ENCODE assay signal across 16 mouse cellular contexts in genomic region chr2:167754929-167755551, GRCm38 (mm10).
DNase-seq lines count a peak whose midpoint lies in the region; ATAC-seq and TF ChIP-seq lines count a peak whose summit lies in the region.
"Had no signal": no experiment of that assay in that cellular context is flagged by ENCODE, and none has a peak within 500 bp of the region (broad histone marks: within the 10 kb centered on the region; RNA-seq: fewer than 3 reads in every experiment).

No protein-coding gene starts in this region.

- no peak overlapping the region for H3K9ac ChIP-seq in forebrain, embryonic 12.5 days
- H3K9ac ChIP-seq in liver, embryonic 12.5 days: no peak overlapping the region
- no peak overlapping the region for H3K9ac ChIP-seq in liver, embryonic 11.5 days (ENCODE audit: low read depth, low read length)
- no peak overlapping the region for H3K9ac ChIP-seq in stomach, postnatal 0 days (ENCODE audit: low read length)
- H3K9ac ChIP-seq: embryonic facial prominence, embryonic 13.5 days; limb, embryonic 12.5 days; lung, embryonic 15.5 days; midbrain, embryonic 12.5 days had no signal

- WGBS in forebrain, embryonic 10.5 days: 88% methylated on average over 22 of the region's 22 CpGs
- 86% methylated on average over 22 of the region's 22 CpGs for WGBS in forebrain, embryonic 12.5 days
- WGBS in liver, embryonic 12.5 days (ENCODE audit: insufficient replicate concordance): 63% methylated on average over 22 of the region's 22 CpGs
- WGBS in liver, embryonic 11.5 days: 69% methylated on average over 22 of the region's 22 CpGs
- WGBS in macrophage (ENCODE audit: missing documents): 80% methylated on average over 21 of the region's 22 CpGs
- 67% methylated on average over 22 of the region's 22 CpGs for WGBS in stomach, postnatal 0 days

- no peak for DNase-seq in forebrain, embryonic 10.5 days (ENCODE audit: extremely low spot score, low spot score)
- DNase-seq in liver, embryonic 11.5 days (ENCODE audit: low spot score): no peak
- peak; percentile 60 for DNase-seq in stomach, postnatal 0 days (ENCODE audit: low spot score)
- no peak for DNase-seq in ovary, postnatal 14 days (ENCODE audit: low spot score)
- DNase-seq in left cerebral cortex, postnatal 36 days (ENCODE audit: low spot score in 2 of 2): no peak
- DNase-seq: cerebellum, adult 11-12 months; kidney, adult 9 months; right cerebral cortex, adult 18-20 months had no signal

- H3K27ac ChIP-seq in forebrain, embryonic 10.5 days: 0 out of 2 replicates have a peak overlapping the region, but pooled peaks have one; percentile 26
- H3K27ac ChIP-seq in forebrain, embryonic 12.5 days: no peak overlapping the region
- H3K27ac ChIP-seq in liver, embryonic 12.5 days: peak overlapping the region; percentile 39; the same call in 1 of the 2 replicates
- no peak overlapping the region for H3K27ac ChIP-seq in liver, embryonic 11.5 days (ENCODE audit: low read depth, low read length)
- H3K27ac ChIP-seq in macrophage: peak overlapping the region; percentile 93
- peak overlapping the region; percentile 40; the same call in 1 of the 2 replicates for H3K27ac ChIP-seq in stomach, postnatal 0 days (replicated peaks)
- H3K27ac ChIP-seq: embryonic facial prominence, embryonic 13.5 days; limb, embryonic 12.5 days; lung, embryonic 15.5 days; midbrain, embryonic 12.5 days had no signal

- TF ChIP-seq CTCF in stomach, postnatal 0 days (IDR thresholded peaks at IDR 0.05; ENCODE audit: low read depth): no peak

- intact Hi-C loops in left cerebral cortex, postnatal 36 days (cut with DNase I): no loop called here

- no peaks in the 10 kb centered on the region for H3K9me3 ChIP-seq in forebrain, embryonic 10.5 days
- H3K9me3 ChIP-seq in forebrain, embryonic 12.5 days: no peaks in the 10 kb centered on the region
- H3K9me3 ChIP-seq in liver, embryonic 12.5 days (replicated peaks): no peaks in the 10 kb centered on the region
- no peaks in the 10 kb centered on the region for H3K9me3 ChIP-seq in liver, embryonic 11.5 days (ENCODE audit: control insufficient read depth, low read length)
- no peaks in the 10 kb centered on the region for H3K9me3 ChIP-seq in stomach, postnatal 0 days (ENCODE audit: control insufficient read depth, low read length)
- H3K9me3 ChIP-seq: embryonic facial prominence, embryonic 13.5 days; limb, embryonic 12.5 days; lung, embryonic 15.5 days; midbrain, embryonic 12.5 days had no signal

- H3K36me3 ChIP-seq in forebrain, embryonic 10.5 days (replicated peaks): no peaks in the 10 kb centered on the region
- no peaks in the 10 kb centered on the region for H3K36me3 ChIP-seq in forebrain, embryonic 12.5 days (replicated peaks)
- no peaks in the 10 kb centered on the region for H3K36me3 ChIP-seq in liver, embryonic 12.5 days
- H3K36me3 ChIP-seq in liver, embryonic 11.5 days (ENCODE audit: control insufficient read depth, insufficient read depth, low read length): no peaks in the 10 kb centered on the region
- H3K36me3 ChIP-seq in macrophage (ENCODE audit: inconsistent target): no peaks in the 10 kb centered on the region
- no peaks in the 10 kb centered on the region for H3K36me3 ChIP-seq in stomach, postnatal 0 days (ENCODE audit: control insufficient read depth, insufficient read depth, low read length)
- H3K36me3 ChIP-seq: embryonic facial prominence, embryonic 13.5 days; limb, embryonic 12.5 days; lung, embryonic 15.5 days; midbrain, embryonic 12.5 days had no signal

- H3K4me1 ChIP-seq in forebrain, embryonic 10.5 days: peaks cover 32% of the 10 kb centered on the region
- H3K4me1 ChIP-seq in forebrain, embryonic 12.5 days: peaks cover 7% of the 10 kb centered on the region; the same call in 1 of the 2 replicates
- H3K4me1 ChIP-seq in liver, embryonic 12.5 days: peaks cover 42% of the 10 kb centered on the region
- H3K4me1 ChIP-seq in liver, embryonic 11.5 days (replicated peaks; ENCODE audit: control insufficient read depth, insufficient read depth, low read length): peaks cover 25% of the 10 kb centered on the region
- H3K4me1 ChIP-seq in stomach, postnatal 0 days (replicated peaks; ENCODE audit: control insufficient read depth, insufficient read depth): no peaks in the 10 kb centered on the region; the same call in 1 of the 2 replicates

- no peaks in the 10 kb centered on the region for H3K79me2 ChIP-seq in macrophage (ENCODE audit: inconsistent target)

- H3K27me3 ChIP-seq in forebrain, embryonic 10.5 days (ENCODE audit: poor library complexity, severe bottlenecking): no peaks in the 10 kb centered on the region
- H3K27me3 ChIP-seq in forebrain, embryonic 12.5 days: no peaks in the 10 kb centered on the region
- peaks cover 15% of the 10 kb centered on the region; the same call in 1 of the 2 replicates for H3K27me3 ChIP-seq in liver, embryonic 12.5 days (replicated peaks)
- no peaks in the 10 kb centered on the region for H3K27me3 ChIP-seq in liver, embryonic 11.5 days (replicated peaks; ENCODE audit: control insufficient read depth, insufficient read depth, low read length)
- H3K27me3 ChIP-seq in stomach, postnatal 0 days (ENCODE audit: control insufficient read depth, insufficient read depth, low read length): no peaks in the 10 kb centered on the region
- H3K27me3 ChIP-seq: embryonic facial prominence, embryonic 13.5 days; limb, embryonic 12.5 days; lung, embryonic 15.5 days; midbrain, embryonic 12.5 days had no signal

- ATAC-seq in forebrain, embryonic 12.5 days (ENCODE audit: low FRiP score): no peak
- no peak for ATAC-seq in liver, embryonic 12.5 days
- ATAC-seq in liver, embryonic 11.5 days (replicated peaks; ENCODE audit: low FRiP score): no peak
- no peak; the same call in 1 of the 2 replicates for ATAC-seq in stomach, postnatal 0 days (ENCODE audit: low FRiP score, low TSS enrichment)
- ATAC-seq: hindbrain, embryonic 16.5 days had no signal

- no peak overlapping the region for H3K4me3 ChIP-seq in forebrain, embryonic 10.5 days
- H3K4me3 ChIP-seq in forebrain, embryonic 12.5 days (replicated peaks): no peak overlapping the region
- H3K4me3 ChIP-seq in liver, embryonic 12.5 days: no peak overlapping the region
- no peak overlapping the region for H3K4me3 ChIP-seq in liver, embryonic 11.5 days (ENCODE audit: low read depth, low read length)
- no peak overlapping the region for H3K4me3 ChIP-seq in macrophage (ENCODE audit: inconsistent target)
- H3K4me3 ChIP-seq in stomach, postnatal 0 days (ENCODE audit: low read depth, low read length): no peak overlapping the region
- H3K4me3 ChIP-seq: embryonic facial prominence, embryonic 13.5 days; limb, embryonic 12.5 days; lung, embryonic 15.5 days; midbrain, embryonic 12.5 days had no signal

- H3K4me2 ChIP-seq in forebrain, embryonic 12.5 days: no peak overlapping the region
- H3K4me2 ChIP-seq in liver, embryonic 12.5 days: no peak overlapping the region
- no peak overlapping the region for H3K4me2 ChIP-seq in liver, embryonic 11.5 days
- H3K4me2 ChIP-seq in stomach, postnatal 0 days (replicated peaks; ENCODE audit: low read depth): no peak overlapping the region
- H3K4me2 ChIP-seq: embryonic facial prominence, embryonic 13.5 days; limb, embryonic 12.5 days; lung, embryonic 15.5 days; midbrain, embryonic 12.5 days had no signal

- TF ChIP-seq EP300 in stomach, postnatal 0 days (optimal IDR thresholded peaks at IDR 0.05): no peak

Comparison
In these comparisons a context has a peak if more than half of its experiments do, and no peak if none do; other contexts are left out.
1. H3K27ac ChIP-seq: peak in forebrain, embryonic 10.5 days (single experiment), liver, embryonic 12.5 days (single experiment), macrophage (single experiment) and stomach, postnatal 0 days (single experiment); none in forebrain, embryonic 12.5 days (single experiment) and liver, embryonic 11.5 days (single experiment).